Mouse (Mus musculus): ENCODE measurements around the gene Chst12.

The Chst12 gene

GRCm38 (mm10) chr5:140569032-140569595 is 63.8 kb downstream of the Chst12 start:
- ATAC-seq (ENCODE audit: insufficient number of reproducible peaks, low FRiP score, low TSS enrichment), result no peak

- no peak for ATAC-seq (ENCODE audit: insufficient number of reproducible peaks, low FRiP score, low TSS enrichment)
Measured at GRCm38 (mm10) chr5:140570223-140570870, 65.0 kb downstream of the Chst12 start.

- ATAC-seq (ENCODE audit: insufficient number of reproducible peaks, low FRiP score, low TSS enrichment), result no peak
Measured at GRCm38 (mm10) chr5:140571201-140571600, 65.9 kb downstream of the Chst12 start.

GRCm38 (mm10) chr5:140571673-140572072 is 66.3 kb downstream of the Chst12 start:
- no peak for ATAC-seq (ENCODE audit: insufficient number of reproducible peaks, low FRiP score, low TSS enrichment)

GRCm38 (mm10) chr5:140572611-140573010 is 67.3 kb downstream of the Chst12 start:
- no peak for ATAC-seq (ENCODE audit: insufficient number of reproducible peaks, low FRiP score, low TSS enrichment)
